ENCODE assay signal across 9 mouse cellular contexts in genomic region chr2:75781078-75781477, GRCm38 (mm10). TPM values are rescaled to one million over a fixed set of nuclear protein-coding genes. Genes with fewer than 3 reads are reported as not detected.
DNase-seq lines count a peak whose midpoint lies in the region; ATAC-seq lines count a peak whose summit lies in the region.
"Had no signal": no experiment of that assay in that cellular context is flagged by ENCODE, and none has a peak within 500 bp of the region (broad histone marks: within the 10 kb centered on the region; RNA-seq: fewer than 3 reads in every experiment).

No protein-coding gene starts in this region.

- H3K9ac ChIP-seq in hindbrain, embryonic 12.5 days: no peak overlapping the region
- H3K9ac ChIP-seq in liver, embryonic 13.5 days: no peak overlapping the region
- no peak overlapping the region for H3K9ac ChIP-seq in neural tube, embryonic 13.5 days
- H3K9ac ChIP-seq: embryonic facial prominence, embryonic 12.5 days had no signal

- peaks cover 7% of the 10 kb centered on the region; the same call in 1 of the 2 replicates for H3K4me1 ChIP-seq in hindbrain, embryonic 12.5 days
- H3K4me1 ChIP-seq in liver, embryonic 13.5 days (replicated peaks): peaks cover 25% of the 10 kb centered on the region
- peaks cover 18% of the 10 kb centered on the region for H3K4me1 ChIP-seq in neural tube, embryonic 13.5 days (replicated peaks)

- no peaks in the 10 kb centered on the region for H3K9me3 ChIP-seq in hindbrain, embryonic 12.5 days (replicated peaks)
- no peaks in the 10 kb centered on the region for H3K9me3 ChIP-seq in liver, embryonic 13.5 days (replicated peaks)
- H3K9me3 ChIP-seq in neural tube, embryonic 13.5 days: no peaks in the 10 kb centered on the region
- H3K9me3 ChIP-seq: embryonic facial prominence, embryonic 12.5 days had no signal

- peak; percentile 46 for DNase-seq in kidney, adult 18-20 months
- no peak for DNase-seq in kidney, postnatal 10 days
- peak; percentile 63 for DNase-seq in MN1 (ENCODE audit: low spot score)
- DNase-seq in liver, embryonic 13.5 days: no peak
- DNase-seq in urinary bladder, adult 18-20 months (ENCODE audit: low spot score in 2 of 2): no peak

- H3K27me3 ChIP-seq in hindbrain, embryonic 12.5 days: 0 out of 2 replicates have a peak, but pooled peaks cover 2% of the 10 kb centered on the region
- no peaks in the 10 kb centered on the region for H3K27me3 ChIP-seq in liver, embryonic 13.5 days
- H3K27me3 ChIP-seq in neural tube, embryonic 13.5 days: no peaks in the 10 kb centered on the region
- H3K27me3 ChIP-seq: embryonic facial prominence, embryonic 12.5 days had no signal

- no peak overlapping the region for H3K4me2 ChIP-seq in hindbrain, embryonic 12.5 days (replicated peaks)
- peak overlapping the region; percentile 7; the same call in 1 of the 2 replicates for H3K4me2 ChIP-seq in liver, embryonic 13.5 days
- H3K4me2 ChIP-seq in neural tube, embryonic 13.5 days: no peak overlapping the region
- H3K4me2 ChIP-seq: embryonic facial prominence, embryonic 12.5 days had no signal

- no peak overlapping the region for H3K4me3 ChIP-seq in hindbrain, embryonic 12.5 days
- no peak overlapping the region for H3K4me3 ChIP-seq in liver, embryonic 13.5 days (replicated peaks)
- H3K4me3 ChIP-seq in neural tube, embryonic 13.5 days: no peak overlapping the region
- H3K4me3 ChIP-seq: embryonic facial prominence, embryonic 12.5 days had no signal

- WGBS in hindbrain, embryonic 12.5 days: under 1% methylated on average over 3 of the region's 3 CpGs
- under 1% methylated on average over 3 of the region's 3 CpGs for WGBS in liver, embryonic 13.5 days (ENCODE audit: insufficient replicate concordance)
- 0% methylated on average over 3 of the region's 3 CpGs for WGBS in neural tube, embryonic 13.5 days

- H3K36me3 ChIP-seq in hindbrain, embryonic 12.5 days: no peaks in the 10 kb centered on the region
- H3K36me3 ChIP-seq in liver, embryonic 13.5 days: no peaks in the 10 kb centered on the region
- no peaks in the 10 kb centered on the region for H3K36me3 ChIP-seq in neural tube, embryonic 13.5 days
- H3K36me3 ChIP-seq: embryonic facial prominence, embryonic 12.5 days had no signal

- no peak overlapping the region for H3K27ac ChIP-seq in hindbrain, embryonic 12.5 days
- no peak overlapping the region for H3K27ac ChIP-seq in liver, embryonic 13.5 days
- no peak overlapping the region for H3K27ac ChIP-seq in neural tube, embryonic 13.5 days (replicated peaks)
- H3K27ac ChIP-seq: embryonic facial prominence, embryonic 12.5 days had no signal

- peak; percentile 71 for ATAC-seq in common myeloid progenitor, adult 5-6 weeks (replicated peaks; ENCODE audit: low read depth, poor library complexity, severe bottlenecking)
- ATAC-seq in hindbrain, embryonic 12.5 days (ENCODE audit: low FRiP score): peak; percentile 54; the same call in 1 of the 2 replicates
- 0 out of 2 replicates have a peak, but pooled peaks have one; percentile 11 for ATAC-seq in liver, embryonic 13.5 days (ENCODE audit: low read depth)
- ATAC-seq in neural tube, embryonic 13.5 days (ENCODE audit: low read depth): peak; percentile 83

RNA-seq across cellular contexts. Expression of gene Agps, which starts 50.9 kb away (rescaled TPM):
- total RNA-seq in common myeloid progenitor, adult 5-6 weeks (2017): 39.4 and 42.2 TPM in 2 replicates
- polyA plus RNA-seq in hindbrain, embryonic 12.5 days (2016; fragmentation: Nextera tagmentation; extraction: Ambion mirVana): 49.7 and 51.8 TPM in 2 replicates
- 14.3 and 18.2 TPM in 2 replicates for polyA plus RNA-seq in liver, embryonic 13.5 days (2015; fragmentation: Nextera tagmentation; extraction: Ambion mirVana)
- polyA plus RNA-seq in neural tube, embryonic 13.5 days (2015; fragmentation: Nextera tagmentation; extraction: Ambion mirVana): 36.5 and 42.2 TPM in 2 replicates

Comparison
In these comparisons a context has a peak if more than half of its experiments do, and no peak if none do; other contexts are left out.
1. DNase-seq: peak in kidney, adult 18-20 months (single experiment) and MN1 (single experiment); none in kidney, postnatal 10 days (single experiment), liver, embryonic 13.5 days (single experiment) and urinary bladder, adult 18-20 months (0 of 2).
2. ATAC-seq: peak in every context shown above with its lines; median percentile 83 in neural tube, embryonic 13.5 days; 71 in common myeloid progenitor, adult 5-6 weeks; 54 in hindbrain, embryonic 12.5 days; 11 in liver, embryonic 13.5 days.